9 mouse cellular contexts compared by ENCODE assay signal in genomic region chr15:77196827-77197226, GRCm38 (mm10).
A peak's percentile ranks its signal among the peaks of the same experiment; 100 is the strongest.
DNase-seq lines count a peak whose midpoint lies in the region; ATAC-seq and TF ChIP-seq lines count a peak whose summit lies in the region.
"Had no signal": no experiment of that assay in that cellular context is flagged by ENCODE, and none has a peak within 500 bp of the region (broad histone marks: within the 10 kb centered on the region; RNA-seq: fewer than 3 reads in every experiment).

No protein-coding gene starts in this region.

- no peak overlapping the region for H3K9ac ChIP-seq in liver, adult 2 months (ENCODE audit: low read depth, low read length)
- no peak overlapping the region for H3K9ac ChIP-seq in intestine, embryonic 15.5 days
- no peak overlapping the region for H3K9ac ChIP-seq in midbrain, embryonic 15.5 days
- no peak overlapping the region for H3K9ac ChIP-seq in hindbrain, embryonic 16.5 days (ENCODE audit: low read depth, low read length)
- H3K9ac ChIP-seq: midbrain, embryonic 12.5 days had no signal

- WGBS in liver, adult 2 months, result 24% methylated on average over 5 of the region's 5 CpGs
- WGBS in intestine, embryonic 15.5 days, result 53% methylated on average over 5 of the region's 5 CpGs
- WGBS in midbrain, embryonic 15.5 days, result 88% methylated on average over 5 of the region's 5 CpGs
- 80% methylated on average over 5 of the region's 5 CpGs for WGBS in hindbrain, embryonic 16.5 days

- TF ChIP-seq POLR2A in liver, adult 2 months (IDR thresholded peaks at IDR 0.05; ENCODE audit: extremely low read depth, insufficient read depth, low read length), result no peak

- no peaks in the 10 kb centered on the region for H3K9me3 ChIP-seq in intestine, embryonic 15.5 days
- H3K9me3 ChIP-seq in midbrain, embryonic 15.5 days, result no peaks in the 10 kb centered on the region
- H3K9me3 ChIP-seq in hindbrain, embryonic 16.5 days (ENCODE audit: control insufficient read depth, low read length), result no peaks in the 10 kb centered on the region
- H3K9me3 ChIP-seq: midbrain, embryonic 12.5 days had no signal

- peak; percentile 64 for ATAC-seq in intestine, embryonic 15.5 days
- ATAC-seq in midbrain, embryonic 15.5 days (replicated peaks), result no peak
- no peak for ATAC-seq in hindbrain, embryonic 16.5 days

- DNase-seq in liver, adult 2 months (ENCODE audit: extremely low read depth, low read depth, low spot score), result peak; percentile 91
- DNase-seq in liver, result no peak
- peak; percentile 29 to 40 for DNase-seq in cerebellum, postnatal 36 days
- DNase-seq in lung, postnatal 25 days (ENCODE audit: low spot score), result peak; percentile 86
- DNase-seq in frontal cortex, postnatal 10 days (ENCODE audit: low spot score in 2 of 2), result no peak

- peak overlapping the region; percentile 83 for H3K27ac ChIP-seq in liver, adult 2 months (replicated peaks; ENCODE audit: insufficient read depth, low read depth, low read length)
- H3K27ac ChIP-seq in intestine, embryonic 15.5 days, result peak overlapping the region; percentile 27; the same call in 1 of the 2 replicates
- no peak overlapping the region for H3K27ac ChIP-seq in midbrain, embryonic 15.5 days
- H3K27ac ChIP-seq in hindbrain, embryonic 16.5 days (ENCODE audit: low read depth, low read length), result no peak overlapping the region
- H3K27ac ChIP-seq: midbrain, embryonic 12.5 days had no signal

- TF ChIP-seq CTCF in liver, adult 2 months (IDR thresholded peaks at IDR 0.05; ENCODE audit: low read depth, low read length), result no peak

- no peaks in the 10 kb centered on the region for H3K27me3 ChIP-seq in liver, adult 2 months (ENCODE audit: control insufficient read depth, insufficient read depth, low read length)
- H3K27me3 ChIP-seq in intestine, embryonic 15.5 days (replicated peaks), result no peaks in the 10 kb centered on the region
- H3K27me3 ChIP-seq in midbrain, embryonic 15.5 days (replicated peaks), result no peaks in the 10 kb centered on the region
- H3K27me3 ChIP-seq in hindbrain, embryonic 16.5 days (replicated peaks; ENCODE audit: control insufficient read depth, insufficient read depth, low read length), result no peaks in the 10 kb centered on the region
- H3K27me3 ChIP-seq: midbrain, embryonic 12.5 days had no signal

- no peak overlapping the region for H3K4me3 ChIP-seq in liver, adult 2 months (ENCODE audit: insufficient read depth, low read depth, low read length)
- no peak overlapping the region for H3K4me3 ChIP-seq in intestine, embryonic 15.5 days (replicated peaks)
- H3K4me3 ChIP-seq in midbrain, embryonic 15.5 days, result no peak overlapping the region
- H3K4me3 ChIP-seq in hindbrain, embryonic 16.5 days (ENCODE audit: low read length), result no peak overlapping the region
- H3K4me3 ChIP-seq: midbrain, embryonic 12.5 days had no signal

- no peak overlapping the region for H3K4me2 ChIP-seq in intestine, embryonic 15.5 days (replicated peaks)
- no peak overlapping the region for H3K4me2 ChIP-seq in midbrain, embryonic 15.5 days
- no peak overlapping the region for H3K4me2 ChIP-seq in hindbrain, embryonic 16.5 days (ENCODE audit: low read length)
- H3K4me2 ChIP-seq: midbrain, embryonic 12.5 days had no signal

- peaks cover 19% of the 10 kb centered on the region for H3K4me1 ChIP-seq in liver, adult 2 months (ENCODE audit: control insufficient read depth, insufficient read depth, low read length)
- peaks cover 25% of the 10 kb centered on the region for H3K4me1 ChIP-seq in intestine, embryonic 15.5 days (replicated peaks)
- H3K4me1 ChIP-seq in midbrain, embryonic 15.5 days, result peaks cover 11% of the 10 kb centered on the region; the same call in 1 of the 2 replicates
- peaks cover 5% of the 10 kb centered on the region for H3K4me1 ChIP-seq in hindbrain, embryonic 16.5 days (ENCODE audit: control insufficient read depth, insufficient read depth, low read depth, low read length)
- H3K4me1 ChIP-seq: midbrain, embryonic 12.5 days had no signal

- peaks cover 44% of the 10 kb centered on the region for H3K79me2 ChIP-seq in liver, adult 2 months (ENCODE audit: control insufficient read depth, insufficient read depth, low read length)

- H3K36me3 ChIP-seq in liver, adult 2 months (ENCODE audit: control insufficient read depth, insufficient read depth, low read length), result no peaks in the 10 kb centered on the region
- no peaks in the 10 kb centered on the region for H3K36me3 ChIP-seq in intestine, embryonic 15.5 days
- no peaks in the 10 kb centered on the region for H3K36me3 ChIP-seq in midbrain, embryonic 15.5 days (replicated peaks)
- no peaks in the 10 kb centered on the region for H3K36me3 ChIP-seq in hindbrain, embryonic 16.5 days (ENCODE audit: control insufficient read depth, insufficient read depth, low read length)
- H3K36me3 ChIP-seq: midbrain, embryonic 12.5 days had no signal

Comparison
In these comparisons a context has a peak if more than half of its experiments do, and no peak if none do; other contexts are left out.
1. DNase-seq: peak in liver, adult 2 months (single experiment), cerebellum, postnatal 36 days (2 of 2) and lung, postnatal 25 days (single experiment); none in liver (single experiment) and frontal cortex, postnatal 10 days (0 of 2).
2. H3K27ac ChIP-seq: peak in liver, adult 2 months (single experiment) and intestine, embryonic 15.5 days (single experiment); none in midbrain, embryonic 15.5 days (single experiment) and hindbrain, embryonic 16.5 days (single experiment).